Mouse (Mus musculus): ENCODE measurements around the gene Zfp385b.

Gene Zfp385b

DNA sequence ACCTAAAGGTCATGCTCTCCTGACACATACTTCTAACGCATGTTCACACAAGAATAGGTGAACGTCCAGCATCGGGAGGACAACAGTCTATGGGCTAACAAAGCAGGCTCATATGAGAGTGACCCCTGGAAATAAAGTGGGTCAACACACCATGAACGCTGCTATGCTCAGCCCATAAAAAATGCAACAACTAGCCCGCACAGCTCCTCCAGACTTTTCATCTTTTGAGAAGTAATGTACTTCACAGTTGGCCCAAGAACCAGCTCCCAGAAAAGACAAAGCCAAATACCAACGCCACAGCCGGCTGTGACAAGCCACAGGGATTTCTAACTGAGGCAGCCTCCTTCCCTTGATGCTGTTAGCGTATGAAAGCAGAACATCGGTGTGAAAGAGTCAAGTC, 112.3 kb downstream of the Zfp385b start:
- DNase-seq (ENCODE audit: low read depth, low spot score) = no peak

DNA sequence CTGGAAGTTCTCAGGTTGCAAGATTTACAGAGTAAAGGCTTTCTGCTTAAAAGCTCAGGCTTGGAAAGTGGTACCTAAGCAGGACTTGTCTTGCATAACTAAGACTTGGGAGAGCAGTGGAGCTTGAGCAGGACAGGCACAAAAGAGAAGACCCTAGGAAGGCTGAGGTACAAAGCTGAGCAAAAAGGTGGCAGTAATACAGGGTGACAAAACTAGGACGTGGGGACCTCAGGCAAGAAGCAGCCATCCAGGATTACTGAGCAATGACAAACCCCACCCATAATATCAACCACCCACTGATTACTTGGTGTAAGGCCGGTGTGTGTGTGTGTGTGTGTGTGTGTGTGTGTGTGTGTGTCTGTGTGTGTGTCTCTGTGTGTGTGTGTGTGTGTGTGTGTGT, 114.0 kb downstream of the Zfp385b start:
- DNase-seq (ENCODE audit: low read depth, low spot score) = no peak

GRCm38 (mm10) chr2:77703080-77703479, 116.4 kb downstream of the Zfp385b start:
- DNase-seq (ENCODE audit: low read depth, low spot score) = no peak

GRCm38 (mm10) chr2:77691174-77691573, 128.3 kb downstream of the Zfp385b start:
- no peak for DNase-seq (ENCODE audit: low read depth, low spot score)

- no peak for DNase-seq (ENCODE audit: low read depth, low spot score)
These were observed 129.1 kb downstream of the Zfp385b start for GRCm38 (mm10) chr2:77690316-77690715.

GRCm38 (mm10) chr2:77688651-77689050, 130.8 kb downstream of the Zfp385b start:
- DNase-seq (ENCODE audit: low read depth, low spot score) = peak; percentile 39

GRCm38 (mm10) chr2:77684088-77684487, 135.4 kb downstream of the Zfp385b start:
- DNase-seq (ENCODE audit: low read depth, low spot score) = no peak

- DNase-seq (ENCODE audit: low read depth, low spot score) = no peak
These were observed 137.2 kb downstream of the Zfp385b start for GRCm38 (mm10) chr2:77682205-77682604.

DNA sequence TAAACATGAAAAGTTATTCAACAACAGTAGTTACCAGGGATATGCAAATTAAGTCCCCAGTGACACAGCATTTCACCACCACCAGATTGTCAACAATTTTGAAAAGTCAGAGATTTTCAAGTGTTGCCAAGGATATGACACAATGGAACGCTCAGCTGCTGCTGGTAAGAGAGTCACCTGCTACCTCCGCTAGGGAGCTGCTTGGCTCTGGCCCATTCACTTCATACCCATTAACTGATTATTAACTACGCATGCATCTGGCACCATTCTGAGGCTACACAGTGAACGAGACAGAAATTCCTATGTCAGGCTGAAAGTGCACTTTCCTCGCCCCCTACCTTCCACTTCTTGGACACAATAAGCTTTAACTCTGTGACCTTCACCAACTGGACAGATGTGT, 137.7 kb downstream of the Zfp385b start:
- DNase-seq (ENCODE audit: low read depth, low spot score) = no peak

DNA sequence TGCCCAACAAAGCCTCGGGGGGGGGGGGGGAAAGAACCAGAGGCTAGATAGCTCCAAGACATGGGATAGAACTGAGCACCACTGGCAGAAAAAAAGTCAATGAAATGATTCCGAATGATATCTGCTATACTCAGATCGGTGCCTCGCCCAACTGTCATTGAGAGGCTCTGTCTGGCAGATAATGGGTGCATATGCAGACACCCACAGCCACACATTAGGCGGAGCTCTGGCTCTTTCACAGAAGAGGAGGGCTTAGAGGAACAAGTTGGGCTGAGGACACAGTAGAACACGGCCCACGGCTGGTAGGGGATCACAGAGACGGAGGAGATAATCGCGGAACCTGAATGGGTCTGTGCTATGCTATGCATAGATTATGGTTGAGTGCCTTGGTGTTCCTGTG, 145.7 kb downstream of the Zfp385b start:
- no peak for DNase-seq (ENCODE audit: low read depth, low spot score)

DNA sequence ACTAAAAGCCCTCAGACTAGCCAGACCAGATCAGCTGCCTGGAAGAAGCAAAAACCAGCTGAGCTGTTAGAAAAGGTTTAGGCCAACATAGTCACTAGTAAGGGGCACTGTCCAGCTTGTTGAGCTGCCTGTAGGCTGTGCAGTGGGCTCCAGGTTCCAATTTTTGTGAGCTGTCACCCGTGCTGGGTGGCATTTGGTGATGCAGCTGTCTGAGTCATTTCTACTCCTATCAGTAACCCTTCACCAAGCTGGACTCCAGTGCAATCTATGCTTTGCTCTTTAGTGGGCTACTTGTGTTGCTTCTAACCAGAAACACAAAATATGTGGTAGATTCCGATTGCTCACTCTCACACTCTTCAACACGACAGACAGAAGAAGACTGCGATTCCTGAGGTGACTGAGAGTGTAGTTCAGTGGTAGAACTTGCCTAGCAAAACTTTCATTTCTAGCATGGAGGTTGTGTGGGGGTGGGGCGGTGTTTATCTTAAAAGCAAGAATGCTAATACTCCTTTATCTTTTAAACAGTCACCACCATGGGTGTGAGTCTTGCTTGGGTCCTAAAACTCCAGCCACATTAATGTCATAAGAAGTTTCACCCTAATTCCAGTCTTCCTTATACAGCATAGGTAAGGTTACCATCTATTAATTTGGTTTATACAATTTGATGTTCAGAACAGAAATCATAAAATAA, 147.1 kb downstream of the Zfp385b start:
- no peak for DNase-seq (ENCODE audit: low read depth, low spot score)

- peak; percentile 95 for DNase-seq (ENCODE audit: low read depth, low spot score)
These were observed 157.3 kb downstream of the Zfp385b start for GRCm38 (mm10) chr2:77662171-77662570.

- DNase-seq (ENCODE audit: low read depth, low spot score) = no peak
These were observed 165.8 kb downstream of the Zfp385b start for GRCm38 (mm10) chr2:77653686-77654085.

DNA sequence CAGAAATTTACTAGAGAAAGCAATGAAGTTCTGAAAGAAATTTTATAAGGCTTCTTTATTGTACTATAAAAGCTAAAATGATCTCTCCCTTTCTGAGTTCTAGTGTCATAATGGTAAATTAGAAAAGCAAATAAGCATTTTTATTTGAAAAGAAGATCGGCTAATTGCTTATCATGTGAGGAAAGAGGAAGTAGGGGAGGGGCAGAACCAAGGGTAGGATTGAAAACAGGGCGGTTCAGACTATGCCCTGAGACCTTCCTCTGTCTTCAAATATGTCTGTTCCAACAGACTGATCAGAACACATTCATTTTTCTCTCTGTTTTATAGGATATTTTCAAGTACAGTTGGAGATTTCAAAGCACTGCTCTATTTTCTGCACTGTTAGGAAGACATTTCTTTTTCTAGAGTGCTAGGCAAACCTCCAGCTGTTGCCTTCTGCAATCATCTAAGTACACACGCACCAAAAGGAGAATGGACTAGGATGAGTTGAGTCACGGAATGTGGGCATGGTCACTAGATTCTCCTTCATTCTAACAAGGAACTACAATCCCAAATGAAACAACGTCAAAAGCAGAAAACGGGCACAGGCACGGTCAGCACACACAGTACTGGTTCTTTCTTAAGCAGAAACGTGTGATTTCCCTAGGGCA, 177.8 kb downstream of the Zfp385b start:
- no peak for DNase-seq (ENCODE audit: low read depth, low spot score)

DNA sequence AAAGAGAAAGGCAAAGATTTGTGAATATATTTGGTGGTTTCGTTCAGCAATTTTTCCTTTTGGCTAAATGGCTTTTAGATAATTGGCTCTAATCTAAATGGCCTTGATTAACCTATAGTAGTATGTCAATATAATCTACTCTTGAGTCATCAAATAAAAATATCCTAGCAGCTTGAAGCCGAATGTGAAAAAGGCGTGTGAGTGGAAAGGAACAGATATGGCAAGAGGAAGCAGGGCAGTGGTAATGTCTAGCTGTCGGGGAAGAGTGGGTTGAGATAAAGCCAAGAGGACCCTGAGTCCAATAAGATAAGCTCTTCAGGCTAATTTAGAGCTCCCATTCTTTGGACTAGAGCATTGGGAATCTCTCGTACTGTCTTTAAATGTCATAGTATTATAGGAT, 179.4 kb downstream of the Zfp385b start:
- no peak for DNase-seq (ENCODE audit: low read depth, low spot score)

- no peak for DNase-seq (ENCODE audit: low read depth, low spot score)
These were observed 187.8 kb downstream of the Zfp385b start for GRCm38 (mm10) chr2:77631606-77632005.

GRCm38 (mm10) chr2:77627622-77628231, 191.7 kb downstream of the Zfp385b start:
- DNase-seq (ENCODE audit: low read depth, low spot score) = no peak

DNA sequence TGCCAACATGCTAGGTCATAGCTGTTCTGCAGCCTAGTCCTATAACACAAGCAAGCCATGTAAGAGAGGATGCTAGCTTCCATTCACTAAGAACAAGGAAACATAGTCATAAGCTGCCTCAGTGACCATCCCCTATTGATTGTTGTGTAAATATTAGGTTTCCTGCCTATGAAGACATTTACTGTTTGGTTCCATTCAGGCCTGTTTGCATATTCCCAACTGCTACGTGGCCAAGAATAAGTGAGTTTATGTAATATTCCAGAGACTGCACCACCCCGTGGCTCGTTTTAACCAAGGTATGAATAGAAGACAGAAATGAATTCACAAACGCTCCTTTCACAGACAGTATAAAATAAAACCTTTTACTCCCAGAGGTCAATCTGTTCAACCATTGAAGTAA, 200.8 kb downstream of the Zfp385b start:
- no peak for DNase-seq (ENCODE audit: low read depth, low spot score)

GRCm38 (mm10) chr2:77610303-77610991, 209.0 kb downstream of the Zfp385b start:
- no peak for DNase-seq (ENCODE audit: low read depth, low spot score)

- no peak for DNase-seq (ENCODE audit: low read depth, low spot score)
These were observed 210.0 kb downstream of the Zfp385b start for GRCm38 (mm10) chr2:77609452-77609851.

DNA sequence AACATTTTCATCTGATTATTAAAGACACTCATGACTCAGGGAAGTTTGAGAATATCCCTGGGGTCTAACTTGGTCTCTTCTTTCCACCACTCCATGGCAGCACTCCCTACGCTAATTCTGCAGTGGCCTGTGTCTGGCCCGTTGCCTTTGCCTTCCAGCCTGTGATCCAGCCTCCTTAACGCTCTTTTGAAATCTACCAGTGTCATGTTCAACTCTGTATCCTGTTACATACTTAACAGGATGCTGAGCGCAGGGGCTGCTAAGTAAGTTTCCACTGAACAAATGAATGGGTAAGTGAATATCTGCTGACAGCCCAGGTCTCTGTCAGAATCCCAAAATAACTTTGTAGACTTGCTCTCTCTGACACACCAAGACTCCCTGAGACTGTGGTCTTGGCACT, 210.8 kb downstream of the Zfp385b start:
- no peak for DNase-seq (ENCODE audit: low read depth, low spot score)

- DNase-seq (ENCODE audit: low read depth, low spot score) = no peak
These were observed 226.0 kb downstream of the Zfp385b start for GRCm38 (mm10) chr2:77593461-77593860.

Data from 3T3-L1 (cell line).